Mouse (Mus musculus) myocyte (in vitro differentiated cells): ENCODE results near the gene Miga1.

Source experiments
- CEBPB ChIP-seq: IDR thresholded peaks from 2 replicates; pipeline ENCODE4 v1.6.1; 2011; ENCODE audit warnings: mild to moderate bottlenecking, moderate library complexity; ENCODE audit not compliant: poor library complexity, insufficient read depth, severe bottlenecking
- MAX ChIP-seq: IDR thresholded peaks from one replicate; pipeline ENCODE4 v1.6.1; 2011; ENCODE audit warnings: low read depth, mild to moderate bottlenecking, control low read depth
- MYOG ChIP-seq, 3 experiments: IDR thresholded peaks; one replicate each; pipeline ENCODE4 v1.6.1; 2011; ENCODE audit warnings: control low read depth in 2 of 3, low read depth in 2 of 3, mild to moderate bottlenecking in 2 of 3; ENCODE audit not compliant: insufficient read length in 2 of 3, control insufficient read depth in 1 of 3, insufficient read depth in 1 of 3
- POLR2A ChIP-seq: IDR thresholded peaks from one replicate; pipeline ENCODE4 v1.6.1; 2011; ENCODE audit warnings: low read depth, mild to moderate bottlenecking, control low read depth, moderate library complexity; ENCODE audit not compliant: insufficient read length
- POLR2AphosphoS2 ChIP-seq: IDR thresholded peaks from one replicate; pipeline ENCODE4 v1.6.1; 2011; ENCODE audit warnings: low read depth, control low read depth; ENCODE audit not compliant: insufficient read length
- TCF12 ChIP-seq: IDR thresholded peaks from one replicate; pipeline ENCODE4 v1.6.1; 2011; ENCODE audit warnings: mild to moderate bottlenecking, control low read depth; ENCODE audit not compliant: poor library complexity, insufficient read depth, severe bottlenecking
- TCF3 ChIP-seq: IDR thresholded peaks from one replicate; pipeline ENCODE4 v1.6.1; 2011; ENCODE audit warnings: low read depth, control low read depth; ENCODE audit not compliant: insufficient read length
- USF1 ChIP-seq: IDR thresholded peaks from one replicate; pipeline ENCODE4 v1.6.1; 2011; ENCODE audit warnings: low read depth, mild to moderate bottlenecking, control low read depth, moderate library complexity

GRCm38 (mm10) chr3:152225906-152226305 is 114.3 kb downstream of the Miga1 start:
- TF ChIP-seq TCF12 (no peak), POLR2AphosphoS2 (no peak), USF1 (no peak), CEBPB (no peak), POLR2A (no peak), MAX (no peak), MYOG (IDR thresholded peaks at IDR 0.05; ENCODE audit: control insufficient read depth in 1 of 3, insufficient read depth in 1 of 3, insufficient read length in 2 of 3, low read depth in 2 of 3) (no peak), TCF3 (no peak)
